28 mouse cellular contexts compared by ENCODE assay signal in genomic region chr17:44570899-44571298, GRCm38 (mm10).
"Had no signal": no experiment of that assay in that cellular context is flagged by ENCODE, and none has a peak within 500 bp of the region (broad histone marks: within the 10 kb centered on the region; RNA-seq: fewer than 3 reads in every experiment).

No protein-coding gene starts in this region.

- H3K4me2 ChIP-seq: embryonic facial prominence, embryonic 12.5 days; embryonic facial prominence, embryonic 13.5 days; embryonic facial prominence, embryonic 15.5 days; forebrain, embryonic 12.5 days; forebrain, embryonic 13.5 days; forebrain, embryonic 15.5 days had no signal

- DNase-seq: cerebellum, adult 8-10 months; cerebellum, adult 9-10 months; cerebellum, adult 9-11 months; cerebellum, postnatal 10 days; cerebellum, postnatal 14 days; cerebellum, postnatal 25 days; cerebellum, postnatal 36 days; embryo, embryonic 11 days; forebrain, postnatal 0 days; gastrocnemius, adult 2 months; gastrocnemius, postnatal 10 days; gastrocnemius, postnatal 14 days; gastrocnemius, postnatal 25 days; gastrocnemius, postnatal 36 days; heart, adult 11 months; heart, adult 18-20 months; heart, adult 2 months had no signal

- H3K4me1 ChIP-seq: embryonic facial prominence, embryonic 15.5 days; forebrain, embryonic 12.5 days; forebrain, embryonic 13.5 days; forebrain, embryonic 15.5 days had no signal

- H3K9me3 ChIP-seq: embryonic facial prominence, embryonic 10.5 days; embryonic facial prominence, embryonic 12.5 days; embryonic facial prominence, embryonic 13.5 days; embryonic facial prominence, embryonic 15.5 days; forebrain, embryonic 10.5 days; forebrain, embryonic 12.5 days; forebrain, embryonic 13.5 days; forebrain, embryonic 15.5 days had no signal

- H3K36me3 ChIP-seq: embryonic facial prominence, embryonic 10.5 days; embryonic facial prominence, embryonic 12.5 days; embryonic facial prominence, embryonic 13.5 days; embryonic facial prominence, embryonic 15.5 days; forebrain, embryonic 10.5 days; forebrain, embryonic 12.5 days; forebrain, embryonic 15.5 days had no signal

- H3K9ac ChIP-seq: embryonic facial prominence, embryonic 12.5 days; embryonic facial prominence, embryonic 13.5 days; embryonic facial prominence, embryonic 15.5 days; forebrain, embryonic 12.5 days; forebrain, embryonic 13.5 days; forebrain, embryonic 15.5 days; forebrain, postnatal 0 days had no signal

- H3K27me3 ChIP-seq: embryonic facial prominence, embryonic 12.5 days; embryonic facial prominence, embryonic 13.5 days; embryonic facial prominence, embryonic 15.5 days; forebrain, embryonic 12.5 days; forebrain, embryonic 13.5 days; forebrain, embryonic 15.5 days had no signal

- H3K27ac ChIP-seq: embryonic facial prominence, embryonic 10.5 days; embryonic facial prominence, embryonic 12.5 days; embryonic facial prominence, embryonic 13.5 days; embryonic facial prominence, embryonic 15.5 days; forebrain, embryonic 10.5 days; forebrain, embryonic 12.5 days; forebrain, embryonic 13.5 days; forebrain, embryonic 15.5 days; gastrocnemius, adult 2 months; heart, adult 2 months had no signal

- H3K4me3 ChIP-seq: embryonic facial prominence, embryonic 10.5 days; embryonic facial prominence, embryonic 12.5 days; embryonic facial prominence, embryonic 13.5 days; embryonic facial prominence, embryonic 15.5 days; erythroblast, embryonic 14.5 days; forebrain, embryonic 10.5 days; forebrain, embryonic 12.5 days; forebrain, embryonic 13.5 days; forebrain, embryonic 15.5 days; gastrocnemius, adult 2 months; heart, adult 2 months had no signal

- ATAC-seq: forebrain, embryonic 13.5 days; forebrain, embryonic 14.5 days; forebrain, embryonic 15.5 days; forebrain, embryonic 16.5 days; forebrain, postnatal 0 days had no signal
